Mouse (Mus musculus) limb, embryonic 12.5 days (tissue): ENCODE results near the gene Ano10. TPM values are rescaled to one million over a fixed set of nuclear protein-coding genes. Genes with fewer than 3 reads are reported as not detected.

Source experiments
- ATAC-seq: fragments of 200-750 bp; cut with Nextera tagmentation; 2 replicates; pipeline ENCODE4 v1.8.0; 2017; ENCODE audit warnings: low read depth, moderate TSS enrichment; ENCODE audit not compliant: insufficient number of reproducible peaks, insufficient read depth, low FRiP score, low TSS enrichment
- H3K27ac ChIP-seq: fragments of 300-500 bp; sonication (generic); 2 replicates; pipeline ENCODE4 v1.5.1; 2016; ENCODE audit warnings: mild to moderate bottlenecking, moderate library complexity
- H3K27me3 ChIP-seq: fragments of 300-500 bp; sonication (generic); 2 replicates; pipeline ENCODE4 v1.6.1; 2016; ENCODE audit warnings: mild to moderate bottlenecking, moderate library complexity
- H3K36me3 ChIP-seq: fragments of 300-500 bp; sonication (generic); 2 replicates; pipeline ENCODE4 v1.6.1; 2016; ENCODE audit warnings: mild to moderate bottlenecking, moderate library complexity
- H3K4me1 ChIP-seq: fragments of 300-500 bp; sonication (generic); replicated peaks from 2 replicates; pipeline ENCODE4 v1.6.1; 2016
- H3K4me2 ChIP-seq: fragments of 300-500 bp; sonication (generic); 2 replicates; pipeline ENCODE4 v1.6.1; 2016; ENCODE audit warnings: mild to moderate bottlenecking, moderate library complexity
- H3K4me3 ChIP-seq: fragments of 300-500 bp; sonication (generic); replicated peaks from 2 replicates; pipeline ENCODE4 v1.5.1; 2016; ENCODE audit warnings: mild to moderate bottlenecking
- H3K9ac ChIP-seq: fragments of 300-500 bp; sonication (generic); replicated peaks from 2 replicates; pipeline ENCODE4 v1.6.1; 2016; ENCODE audit warnings: mild to moderate bottlenecking, moderate library complexity
- H3K9me3 ChIP-seq: fragments of 300-500 bp; sonication (generic); 2 replicates; pipeline ENCODE4 v1.6.1; 2016; ENCODE audit warnings: mild to moderate bottlenecking, moderate library complexity
- WGBS: fragments of 180-500 bp; shearing (Covaris S2); methylation state at CpG from one replicate; pipeline ENCODE4 v1.1.7; 2016; 5-methylcytosine and 5-hydroxymethylcytosine counted together
- polyA plus RNA-seq: library from polyadenylated mRNA; unstranded; fragments of >200 nt; fragmentation: Nextera tagmentation; extraction: Ambion mirVana; gene quantifications from 2 replicates; pipeline ENCODE4 v1.2.1, GENCODE M21; 2016

Ano10 gene
- polyA plus RNA-seq, 1 experiment from 2014 or later, result 33.1 TPM

DNA sequence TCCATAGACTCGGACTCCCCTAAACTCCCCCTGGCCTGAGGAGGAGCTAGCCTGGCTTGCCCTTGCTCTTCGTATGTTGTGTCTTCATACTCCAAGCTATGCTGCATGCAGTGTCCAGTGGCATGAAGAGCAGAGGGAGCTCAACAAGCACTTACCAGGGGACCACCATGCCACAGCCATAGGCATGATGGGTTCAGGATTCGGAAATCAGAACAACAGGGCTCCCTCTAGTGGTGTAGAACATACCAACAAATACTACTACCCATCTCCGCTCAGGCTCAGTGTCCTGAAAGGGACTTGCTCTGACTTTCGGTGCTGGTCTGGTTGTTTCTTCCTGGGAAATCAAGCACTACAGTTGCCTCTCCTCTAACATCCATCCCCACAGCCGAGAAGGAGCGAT is 68.9 kb downstream of the Ano10 start:
- Histone ChIP-seq H3K9ac (no peak overlapping the region), H3K27me3 (no peaks in the 10 kb centered on the region; the same call in 1 of the 2 replicates), H3K4me2 (no peak overlapping the region), H3K4me1 (peaks cover 11% of the 10 kb centered on the region), H3K27ac (no peak overlapping the region), H3K9me3 (no peaks in the 10 kb centered on the region), H3K4me3 (no peak overlapping the region), H3K36me3 (no peaks in the 10 kb centered on the region)
- no peak for ATAC-seq
- WGBS, result 48% methylated on average over 7 of the region's 7 CpGs

DNA sequence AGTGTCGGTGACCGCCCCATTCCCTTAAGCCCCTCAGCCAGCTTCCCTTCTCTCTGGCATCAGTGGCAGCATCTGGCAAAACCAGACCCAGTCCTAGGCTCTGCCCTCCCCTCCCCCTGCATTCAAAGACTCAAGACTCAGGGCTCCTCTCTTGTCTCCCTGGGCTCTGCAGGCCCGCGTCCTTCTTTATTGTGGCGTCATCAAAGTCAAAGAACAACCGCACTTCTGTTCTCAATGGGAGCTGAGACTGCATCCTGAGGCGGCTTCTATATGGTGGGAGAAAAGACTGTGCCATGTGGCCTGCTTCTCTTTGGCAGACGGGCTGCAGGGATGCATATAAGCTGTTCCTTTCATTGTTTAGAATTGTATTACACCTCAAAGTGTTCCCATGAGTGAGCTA is 71.2 kb downstream of the Ano10 start:
- Histone ChIP-seq H3K9me3 (no peaks in the 10 kb centered on the region), H3K27me3 (no peaks in the 10 kb centered on the region), H3K4me1 (peaks cover 11% of the 10 kb centered on the region), H3K4me2 (no peak overlapping the region), H3K9ac (no peak overlapping the region), H3K4me3 (no peak overlapping the region), H3K27ac (peak overlapping the region; percentile 50; the same call in 1 of the 2 replicates), H3K36me3 (no peaks in the 10 kb centered on the region)
- no peak for ATAC-seq
- WGBS, result 37% methylated on average over 8 of the region's 8 CpGs

DNA sequence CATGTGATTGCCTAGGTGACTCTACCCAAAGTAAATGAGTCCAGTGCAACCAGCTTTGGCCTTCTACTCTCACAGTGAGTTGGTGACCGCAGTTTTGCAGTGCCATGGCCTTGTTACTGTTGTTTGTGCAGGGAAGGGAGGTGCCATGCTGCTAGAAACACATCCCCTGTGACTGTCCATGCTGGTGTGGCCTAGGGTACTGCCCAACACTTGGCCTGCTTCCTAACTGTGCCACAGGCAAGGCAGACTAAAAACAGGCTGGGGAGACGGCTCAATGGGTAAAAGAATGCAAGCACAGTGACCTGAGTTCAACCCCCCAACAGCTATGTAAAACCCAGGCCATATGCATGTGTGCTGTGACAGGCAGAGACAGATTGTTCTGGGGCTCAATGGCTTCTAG is 74.3 kb downstream of the Ano10 start:
- H3K27ac ChIP-seq, result no peak overlapping the region
- no peak overlapping the region for H3K4me3 ChIP-seq
- WGBS, result 65% methylated on average over 2 of the region's 2 CpGs
- H3K4me1 ChIP-seq, result peaks cover 11% of the 10 kb centered on the region
- H3K9me3 ChIP-seq, result no peaks in the 10 kb centered on the region
- H3K9ac ChIP-seq, result no peak overlapping the region
- H3K36me3 ChIP-seq, result no peaks in the 10 kb centered on the region
- H3K27me3 ChIP-seq, result no peaks in the 10 kb centered on the region
- no peak overlapping the region for H3K4me2 ChIP-seq
- ATAC-seq, result no peak

DNA sequence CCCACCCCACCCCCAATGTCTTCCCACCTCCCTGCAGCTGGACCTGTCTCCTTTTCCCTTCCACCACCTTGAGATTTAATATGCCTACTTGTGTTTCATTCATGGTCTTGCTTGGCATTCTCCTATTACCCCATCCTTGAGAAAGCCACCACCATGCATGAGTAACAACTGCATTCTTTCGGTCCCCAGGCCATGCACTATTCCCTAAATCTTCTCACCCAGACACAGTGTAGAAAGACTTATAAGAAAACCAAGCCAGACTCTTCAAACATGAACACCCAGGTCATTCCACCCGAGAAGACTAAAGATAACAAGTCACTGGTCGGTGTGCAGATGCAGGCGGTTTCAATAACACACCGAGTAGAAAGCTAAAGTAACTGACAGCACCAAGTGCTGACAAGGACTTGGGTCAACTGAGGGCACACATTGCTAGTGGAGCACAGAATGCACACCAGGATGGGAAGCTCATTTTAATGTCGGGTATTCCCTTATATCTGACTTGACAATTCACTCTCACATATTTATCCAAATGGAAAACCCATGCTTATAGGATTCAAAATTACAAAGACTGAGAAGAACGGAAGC is 77.2 kb downstream of the Ano10 start:
- no peak overlapping the region for H3K4me3 ChIP-seq
- H3K4me1 ChIP-seq, result no peaks in the 10 kb centered on the region
- H3K27ac ChIP-seq, result no peak overlapping the region
- ATAC-seq, result no peak
- H3K27me3 ChIP-seq, result no peaks in the 10 kb centered on the region
- H3K4me2 ChIP-seq, result no peak overlapping the region
- no peak overlapping the region for H3K9ac ChIP-seq
- H3K36me3 ChIP-seq, result no peaks in the 10 kb centered on the region
- WGBS, result 87% methylated on average over 7 of the region's 7 CpGs
- H3K9me3 ChIP-seq, result no peaks in the 10 kb centered on the region

DNA sequence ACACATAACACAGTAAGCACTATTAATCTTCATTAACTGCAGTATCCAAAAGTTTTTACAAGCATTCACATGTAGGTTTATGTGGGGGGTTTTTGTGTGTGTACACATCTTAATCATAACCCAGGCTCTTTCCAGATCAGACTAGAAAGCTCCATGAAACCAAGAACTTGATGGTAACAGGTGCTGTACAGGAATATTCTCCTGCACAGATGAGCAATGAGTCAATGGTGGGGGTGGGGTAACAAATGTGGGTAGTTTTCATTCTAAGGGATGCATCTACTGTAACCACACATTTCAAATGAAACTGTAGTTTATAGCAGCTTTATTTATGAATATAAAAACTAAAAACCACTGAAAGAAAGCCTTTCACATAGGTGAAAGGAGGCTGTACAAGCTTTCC is 79.1 kb downstream of the Ano10 start:
- Histone ChIP-seq H3K9me3 (no peaks in the 10 kb centered on the region), H3K4me1 (no peaks in the 10 kb centered on the region), H3K4me3 (no peak overlapping the region), H3K4me2 (no peak overlapping the region), H3K27me3 (no peaks in the 10 kb centered on the region), H3K9ac (no peak overlapping the region), H3K27ac (no peak overlapping the region), H3K36me3 (no peaks in the 10 kb centered on the region)
- no peak for ATAC-seq

DNA sequence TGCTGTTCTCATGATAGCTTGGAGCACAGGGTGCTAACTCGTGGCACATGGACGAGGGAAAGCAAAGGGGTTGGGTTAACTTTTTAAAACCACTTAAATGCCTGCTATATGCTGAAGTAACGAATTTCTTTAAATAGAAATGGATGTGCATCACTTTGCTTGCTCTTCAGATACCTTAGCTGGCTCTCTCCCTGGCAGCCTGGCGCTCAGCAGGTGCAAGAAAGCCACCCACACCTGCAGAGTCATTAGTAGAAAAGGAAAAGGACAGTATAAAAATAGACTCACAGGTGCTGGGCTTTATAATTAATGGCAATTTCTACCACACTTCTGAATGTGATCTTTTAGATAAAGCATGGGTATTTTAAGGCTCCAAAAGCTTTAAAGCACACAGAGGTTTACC is 85.9 kb downstream of the Ano10 start:
- H3K27ac ChIP-seq, result no peak overlapping the region
- no peak overlapping the region for H3K4me2 ChIP-seq
- WGBS, result 70% methylated on average over 4 of the region's 4 CpGs
- no peaks in the 10 kb centered on the region for H3K9me3 ChIP-seq
- no peaks in the 10 kb centered on the region for H3K27me3 ChIP-seq
- no peak overlapping the region for H3K4me3 ChIP-seq
- H3K36me3 ChIP-seq, result no peaks in the 10 kb centered on the region
- ATAC-seq, result no peak
- no peaks in the 10 kb centered on the region for H3K4me1 ChIP-seq
- H3K9ac ChIP-seq, result no peak overlapping the region

DNA sequence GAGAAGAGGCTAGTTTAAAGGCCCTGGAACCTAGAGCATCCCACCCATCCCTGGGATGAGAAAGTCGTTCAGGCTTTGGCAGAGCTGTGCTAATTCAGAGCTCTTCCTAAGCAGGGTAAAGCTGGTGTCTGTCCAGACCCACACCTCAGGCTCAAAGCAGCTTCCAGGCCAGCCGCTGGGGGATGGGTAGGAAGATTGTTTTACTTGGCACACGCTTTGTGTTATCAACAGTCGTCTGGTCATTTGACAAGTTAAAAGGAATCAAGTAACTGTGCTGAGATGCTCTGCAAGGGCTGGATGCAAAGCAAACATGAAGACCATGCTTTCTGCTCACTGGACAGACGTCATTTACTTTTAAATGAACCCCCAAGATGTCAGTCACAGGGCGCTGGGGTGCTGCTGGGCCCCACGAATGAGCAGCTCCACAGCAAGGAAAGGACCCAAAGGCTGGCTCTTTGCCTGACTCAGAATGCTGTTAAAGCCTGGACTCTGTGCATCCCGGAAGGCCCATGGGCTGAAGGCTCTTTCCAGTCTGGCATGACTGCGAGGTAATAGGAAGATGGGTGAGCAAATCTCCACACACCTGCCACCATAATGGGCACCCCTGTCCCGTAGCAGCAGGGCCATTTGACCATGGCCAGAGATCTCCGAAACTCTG is 88.6 kb downstream of the Ano10 start:
- H3K4me3 ChIP-seq, result no peak overlapping the region
- no peak overlapping the region for H3K4me2 ChIP-seq
- H3K9ac ChIP-seq, result no peak overlapping the region
- no peaks in the 10 kb centered on the region for H3K36me3 ChIP-seq
- no peaks in the 10 kb centered on the region for H3K9me3 ChIP-seq
- H3K4me1 ChIP-seq, result no peaks in the 10 kb centered on the region
- H3K27ac ChIP-seq, result no peak overlapping the region
- WGBS, result 61% methylated on average over 11 of the region's 11 CpGs
- H3K27me3 ChIP-seq, result no peaks in the 10 kb centered on the region
- ATAC-seq, result no peak

DNA sequence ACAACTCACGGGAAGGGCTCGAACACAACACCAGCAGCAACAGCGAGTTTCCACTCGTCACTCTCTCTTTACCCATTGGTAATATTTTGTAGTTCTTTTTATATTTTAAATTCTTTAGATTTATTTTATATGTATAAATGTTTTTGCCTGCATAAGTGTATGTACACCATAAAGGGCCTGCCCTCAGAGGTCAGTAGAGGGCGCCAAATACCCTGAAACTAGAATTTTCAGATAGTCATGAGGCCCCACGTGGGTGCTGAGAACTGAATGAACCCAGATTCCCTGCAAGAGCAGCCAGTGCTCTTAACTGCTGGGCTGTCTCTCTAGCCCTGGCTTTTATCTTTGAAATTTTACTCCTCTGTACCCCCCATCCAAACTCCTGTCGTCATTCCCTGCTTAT is 89.7 kb downstream of the Ano10 start:
- 63% methylated on average over 7 of the region's 7 CpGs for WGBS
- no peak for ATAC-seq
- no peaks in the 10 kb centered on the region for H3K9me3 ChIP-seq

DNA sequence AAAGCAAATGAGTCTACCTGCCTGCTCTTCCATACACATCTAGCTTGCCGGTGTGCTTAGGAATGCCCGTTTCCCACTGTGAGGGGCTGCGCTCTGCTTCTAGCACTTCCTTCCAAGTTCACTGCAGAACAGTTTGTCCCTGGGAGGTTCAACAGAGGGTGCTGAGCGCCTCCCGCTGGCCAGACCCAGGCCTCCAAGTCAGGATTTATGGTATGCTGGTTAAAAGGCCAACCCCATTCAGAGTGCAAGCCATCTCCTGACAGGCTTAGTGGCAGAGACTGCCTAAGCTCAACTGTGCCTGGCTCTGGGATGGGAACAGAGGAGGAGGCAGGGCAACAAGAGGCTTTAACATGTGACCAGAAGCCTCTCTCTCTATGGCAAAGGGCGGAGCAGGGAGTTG is 95.0 kb downstream of the Ano10 start:
- H3K9me3 ChIP-seq, result no peaks in the 10 kb centered on the region
- 21% methylated on average over 6 of the region's 6 CpGs for WGBS
- H3K4me1 ChIP-seq, result peaks cover 22% of the 10 kb centered on the region
- ATAC-seq, result no peak
- no peaks in the 10 kb centered on the region; the same call in 1 of the 2 replicates for H3K36me3 ChIP-seq
- H3K27ac ChIP-seq, result no peak overlapping the region
- no peaks in the 10 kb centered on the region for H3K27me3 ChIP-seq
- H3K4me2 ChIP-seq, result no peak overlapping the region
- H3K4me3 ChIP-seq, result no peak overlapping the region
- no peak overlapping the region for H3K9ac ChIP-seq

More for the DNA sequence above, 89.7 kb downstream of the Ano10 start:
- Histone ChIP-seq H3K36me3 (no peaks in the 10 kb centered on the region), H3K4me2 (no peak overlapping the region), H3K27me3 (no peaks in the 10 kb centered on the region), H3K4me3 (no peak overlapping the region), H3K27ac (no peak overlapping the region), H3K9ac (no peak overlapping the region), H3K4me1 (0 out of 2 replicates have a peak, but pooled peaks cover 1% of the 10 kb centered on the region)

DNA sequence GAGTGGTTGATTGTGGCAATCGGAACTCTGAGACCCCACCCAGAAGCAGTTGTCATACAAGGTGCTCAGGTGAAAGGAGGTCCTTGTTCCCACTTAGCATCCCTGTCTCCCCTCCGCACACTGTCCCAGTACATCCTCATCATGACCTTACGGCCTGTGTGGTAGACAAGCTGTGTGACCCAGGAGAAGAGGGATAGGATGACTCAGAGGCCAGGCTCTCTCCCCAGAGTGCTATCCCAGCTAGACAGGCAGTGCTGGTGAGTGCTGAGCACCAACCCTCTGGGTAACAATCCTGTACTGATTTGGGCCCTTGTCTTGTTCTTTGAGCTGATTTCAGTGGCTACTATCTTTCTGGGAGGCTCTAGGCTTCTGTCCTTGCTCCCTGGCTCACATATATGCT is 95.6 kb downstream of the Ano10 start:
- WGBS, result 75% methylated on average over 3 of the region's 3 CpGs
- Histone ChIP-seq H3K4me2 (no peak overlapping the region), H3K27me3 (no peaks in the 10 kb centered on the region), H3K9ac (no peak overlapping the region), H3K36me3 (no peaks in the 10 kb centered on the region; the same call in 1 of the 2 replicates), H3K9me3 (no peaks in the 10 kb centered on the region), H3K27ac (no peak overlapping the region), H3K4me3 (no peak overlapping the region), H3K4me1 (peaks cover 28% of the 10 kb centered on the region)
- no peak for ATAC-seq

DNA sequence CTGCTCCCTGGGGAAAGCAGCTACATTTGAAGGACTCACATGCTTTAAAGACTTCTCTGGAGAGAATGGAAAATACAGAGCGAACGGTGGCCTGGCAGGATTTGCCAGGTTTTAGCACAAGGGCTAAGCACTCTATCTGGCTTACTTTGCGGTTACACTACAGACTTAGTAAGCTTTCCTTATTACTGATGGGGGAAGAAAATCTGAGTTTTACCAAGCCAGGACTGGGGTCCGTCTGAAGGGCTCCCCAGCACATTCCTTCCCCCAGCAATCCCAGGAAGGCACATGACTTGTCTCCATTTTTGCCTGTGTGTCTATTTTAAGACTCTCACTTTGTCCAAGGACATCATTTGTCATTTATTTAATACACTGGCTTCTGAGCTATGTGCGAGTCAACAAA is 97.2 kb downstream of the Ano10 start:
- no peaks in the 10 kb centered on the region; the same call in 1 of the 2 replicates for H3K36me3 ChIP-seq
- H3K27me3 ChIP-seq, result no peaks in the 10 kb centered on the region
- 0 out of 2 replicates have a peak overlapping the region, but pooled peaks have one; percentile 12 for H3K27ac ChIP-seq
- H3K4me1 ChIP-seq, result peaks cover 35% of the 10 kb centered on the region
- ATAC-seq, result no peak
- 69% methylated on average over 5 of the region's 5 CpGs for WGBS
- H3K9ac ChIP-seq, result no peak overlapping the region
- no peak overlapping the region for H3K4me2 ChIP-seq
- no peak overlapping the region for H3K4me3 ChIP-seq
- H3K9me3 ChIP-seq, result no peaks in the 10 kb centered on the region
